Mouse (Mus musculus) CH12.LX (cell line): ENCODE measurements at regions not wholly inside any gene's neighbourhood (a gene's known extent, or its start where the extent isn't known, plus 50 kb on each side); places are given as distances from the start of the nearest gene placed in this dataset.

ENCODE experiments used
- CTCF ChIP-seq, 2 experiments: IDR thresholded peaks in 1 of 2; conservative IDR thresholded peaks in 1 of 2; 2 replicates each; pipeline ENCODE4 v1.5.1; 2011 to 2012; ENCODE audit warnings: low read depth in 2 of 2, low read length in 2 of 2, improper control_type of control experiment in 1 of 2, inconsistent platforms in 1 of 2, mild to moderate bottlenecking in 1 of 2, moderate library complexity in 1 of 2
- EP300 ChIP-seq: IDR thresholded peaks from 2 replicates; pipeline ENCODE4 v1.6.1; 2011; ENCODE audit warnings: low read length, improper control_type of control experiment
- MAFK ChIP-seq: IDR thresholded peaks from 2 replicates; pipeline ENCODE4 v1.6.1; 2011; ENCODE audit warnings: low read length, improper control_type of control experiment; ENCODE audit not compliant: insufficient replicate concordance
- MAX ChIP-seq: IDR thresholded peaks from 2 replicates; pipeline ENCODE4 v1.6.1; 2011; ENCODE audit warnings: low read length, improper control_type of control experiment
- MXI1 ChIP-seq: IDR thresholded peaks from 2 replicates; pipeline ENCODE4 v1.6.1; 2011; ENCODE audit warnings: mild to moderate bottlenecking, low read depth, low read length, improper control_type of control experiment
- POLR2A ChIP-seq: IDR thresholded peaks from 2 replicates; pipeline ENCODE4 v1.6.1; 2011; ENCODE audit warnings: low read depth, mild to moderate bottlenecking, improper control_type of control experiment, low read length
- TBP ChIP-seq: conservative IDR thresholded peaks from 2 replicates; pipeline ENCODE4 v1.6.1; 2011; ENCODE audit warnings: low read depth, low read length, improper control_type of control experiment
- USF1 ChIP-seq: IDR thresholded peaks from 2 replicates; pipeline ENCODE4 v1.6.1; 2014; ENCODE audit warnings: low read depth, mild to moderate bottlenecking, inconsistent platforms, low read length, improper control_type of control experiment
- USF2 ChIP-seq: conservative IDR thresholded peaks from 2 replicates; pipeline ENCODE4 v1.6.1; 2011; ENCODE audit warnings: low read depth, low read length, improper control_type of control experiment

GRCm38 (mm10) chr1:52338704-52339103 is 105.7 kb upstream of the Gls start:
- TF ChIP-seq EP300 (no peak), USF2 (no peak), MAX (no peak), TBP (no peak), CTCF (conservative IDR thresholded peaks at IDR 0.05 in 1 of 2, IDR thresholded peaks at IDR 0.05 in 1 of 2; ENCODE audit: low read depth in 2 of 2, low read length in 2 of 2) (no peak), MXI1 (no peak), POLR2A (no peak), MAFK (no peak), USF1 (no peak)
